Mouse (Mus musculus) monocyte, adult 5-6 weeks (primary cell): ENCODE results near the gene Kifap3. TPM values are rescaled to one million over a fixed set of nuclear protein-coding genes. Genes with fewer than 3 reads are reported as not detected.
A peak's percentile ranks its signal among the peaks of the same experiment; 100 is the strongest.

ENCODE experiments used
- ATAC-seq: fragments of 153-309, 156-312 bp; replicated peaks from 2 replicates; pipeline ENCODE4 v1.8.0; 2017; ENCODE audit warnings: mild to moderate bottlenecking; ENCODE audit not compliant: low TSS enrichment, insufficient number of reproducible peaks, severe bottlenecking, poor library complexity, low FRiP score
- total RNA-seq: library from RNA; stranded (forward); fragments of 200-1000, 200-491, 200-594 nt; gene quantifications from 3 replicates; pipeline ENCODE4 v1.2.3, GENCODE M21; 2017

The Kifap3 gene
- total RNA-seq, 1 experiment from 2014 or later: 3.5 TPM

- no peak for ATAC-seq
Measured at GRCm38 (mm10) chr1:163889629-163890028, 110.2 kb downstream of the Kifap3 start.

- ATAC-seq: no peak
Measured at GRCm38 (mm10) chr1:163893294-163893693, 113.9 kb downstream of the Kifap3 start.

- ATAC-seq: no peak
Measured at GRCm38 (mm10) chr1:163893774-163894527, 114.6 kb downstream of the Kifap3 start.

GRCm38 (mm10) chr1:163898291-163898764 lies 118.9 kb downstream of the Kifap3 start:
- ATAC-seq: no peak

- ATAC-seq: no peak
Measured at GRCm38 (mm10) chr1:163899575-163899974, 120.2 kb downstream of the Kifap3 start.

- ATAC-seq: peak; percentile 35; the same call in 1 of the 2 replicates
Measured at GRCm38 (mm10) chr1:163900168-163900567, 120.8 kb downstream of the Kifap3 start.

GRCm38 (mm10) chr1:163903411-163903810 lies 124.0 kb downstream of the Kifap3 start:
- ATAC-seq: no peak

GRCm38 (mm10) chr1:163907007-163907811 lies 127.8 kb downstream of the Kifap3 start:
- no peak for ATAC-seq

GRCm38 (mm10) chr1:163908389-163908788 lies 129.0 kb downstream of the Kifap3 start:
- no peak for ATAC-seq

- ATAC-seq: peak; percentile 72
Measured at GRCm38 (mm10) chr1:163910343-163910742, 131.0 kb downstream of the Kifap3 start.

- ATAC-seq: no peak
Measured at GRCm38 (mm10) chr1:163910785-163911184, 131.4 kb downstream of the Kifap3 start.

GRCm38 (mm10) chr1:163911981-163912380 lies 132.6 kb downstream of the Kifap3 start:
- ATAC-seq: no peak

GRCm38 (mm10) chr1:163917349-163918160 lies 138.2 kb downstream of the Kifap3 start:
- ATAC-seq: no peak

- no peak for ATAC-seq
Measured at GRCm38 (mm10) chr1:163924093-163924492, 144.7 kb downstream of the Kifap3 start.

GRCm38 (mm10) chr1:163928846-163929245 lies 149.5 kb downstream of the Kifap3 start, which contains the start of gene Scyl3:
TSS of gene Scyl3 (plus strand) at chr1:163929100.
- no peak for ATAC-seq

- ATAC-seq: peak; percentile 66
Measured at GRCm38 (mm10) chr1:163929636-163930457, 150.5 kb downstream of the Kifap3 start.

GRCm38 (mm10) chr1:163930458-163930794 lies 151.0 kb downstream of the Kifap3 start:
- 0 out of 2 replicates have a peak, but pooled peaks have one; percentile 23 for ATAC-seq

GRCm38 (mm10) chr1:163931801-163932200 lies 152.4 kb downstream of the Kifap3 start:
- ATAC-seq: no peak
